Mouse (Mus musculus) hindbrain, embryonic 13.5 days (tissue): ENCODE measurements around the gene Alg12. TPM values are rescaled to one million over a fixed set of nuclear protein-coding genes. Genes with fewer than 3 reads are reported as not detected.
"Not testable (repeated sequence)": the region's sequence is repeated elsewhere in the genome, so short reads cannot be mapped to it uniquely, and the experiment has no call there.

Experiments
- ATAC-seq: fragments of 200-750 bp; cut with Nextera tagmentation; 2 replicates; pipeline ENCODE4 v1.8.0; 2017; ENCODE audit warnings: moderate TSS enrichment; ENCODE audit not compliant: low FRiP score
- H3K27ac ChIP-seq: fragments of 300-500 bp; sonication (generic); 2 replicates; pipeline ENCODE4 v1.5.1; 2015; ENCODE audit warnings: inconsistent platforms, mild to moderate bottlenecking, moderate library complexity
- H3K27me3 ChIP-seq: fragments of 300-500 bp; sonication (generic); 2 replicates; pipeline ENCODE4 v1.6.1; 2015; ENCODE audit warnings: mild to moderate bottlenecking, inconsistent platforms
- H3K36me3 ChIP-seq: fragments of 300-500 bp; sonication (generic); 2 replicates; pipeline ENCODE4 v1.6.1; 2015; ENCODE audit warnings: mild to moderate bottlenecking, inconsistent platforms
- H3K4me1 ChIP-seq: fragments of 300-500 bp; sonication (generic); replicated peaks from 2 replicates; pipeline ENCODE4 v1.6.1; 2015; ENCODE audit warnings: inconsistent platforms
- H3K4me2 ChIP-seq: fragments of 300-500 bp; sonication (generic); 2 replicates; pipeline ENCODE4 v1.6.1; 2015; ENCODE audit warnings: inconsistent platforms, mild to moderate bottlenecking, moderate library complexity
- H3K4me3 ChIP-seq: fragments of 300-500 bp; sonication (generic); 2 replicates; pipeline ENCODE4 v1.5.1; 2015; ENCODE audit warnings: mild to moderate bottlenecking, inconsistent platforms
- H3K9ac ChIP-seq: fragments of 300-500 bp; sonication (generic); 2 replicates; pipeline ENCODE4 v1.6.1; 2015; ENCODE audit warnings: mild to moderate bottlenecking, inconsistent platforms
- H3K9me3 ChIP-seq: fragments of 300-500 bp; sonication (generic); 2 replicates; pipeline ENCODE4 v1.6.1; 2016; ENCODE audit warnings: inconsistent platforms
- WGBS: fragments of 180-500 bp; shearing (Covaris S2); methylation state at CpG from one replicate; pipeline ENCODE4 v1.1.7; 2015; 5-methylcytosine and 5-hydroxymethylcytosine counted together
- polyA plus RNA-seq: library from polyadenylated mRNA; unstranded; fragments of >200 nt; fragmentation: Nextera tagmentation; extraction: Ambion mirVana; gene quantifications from 2 replicates; pipeline ENCODE4 v1.2.1, GENCODE M21; 2015

Alg12 gene
- polyA plus RNA-seq, 1 experiment from 2014 or later = 8.1 TPM

GRCm38 (mm10) chr15:88799950-88800371 is 19.2 kb downstream of the Alg12 start:
- Histone ChIP-seq H3K27me3 (no peaks in the 10 kb centered on the region), H3K4me3 (no peak overlapping the region), H3K27ac (no peak overlapping the region), H3K9ac (no peak overlapping the region), H3K4me1 (no peaks in the 10 kb centered on the region), H3K4me2 (no peak overlapping the region), H3K9me3 (no peaks in the 10 kb centered on the region), H3K36me3 (peaks cover 17% of the 10 kb centered on the region)
- ATAC-seq = no peak
- 90% methylated on average over 11 of the region's 11 CpGs for WGBS

GRCm38 (mm10) chr15:88794729-88795128 is 24.4 kb downstream of the Alg12 start:
- not testable (repeated sequence) for H3K27me3 ChIP-seq, H3K9ac ChIP-seq, H3K4me1 ChIP-seq, H3K27ac ChIP-seq, H3K4me2 ChIP-seq, H3K4me3 ChIP-seq, ATAC-seq, H3K36me3 ChIP-seq, H3K9me3 ChIP-seq
- 89% methylated on average over 5 of the region's 5 CpGs for WGBS

DNA sequence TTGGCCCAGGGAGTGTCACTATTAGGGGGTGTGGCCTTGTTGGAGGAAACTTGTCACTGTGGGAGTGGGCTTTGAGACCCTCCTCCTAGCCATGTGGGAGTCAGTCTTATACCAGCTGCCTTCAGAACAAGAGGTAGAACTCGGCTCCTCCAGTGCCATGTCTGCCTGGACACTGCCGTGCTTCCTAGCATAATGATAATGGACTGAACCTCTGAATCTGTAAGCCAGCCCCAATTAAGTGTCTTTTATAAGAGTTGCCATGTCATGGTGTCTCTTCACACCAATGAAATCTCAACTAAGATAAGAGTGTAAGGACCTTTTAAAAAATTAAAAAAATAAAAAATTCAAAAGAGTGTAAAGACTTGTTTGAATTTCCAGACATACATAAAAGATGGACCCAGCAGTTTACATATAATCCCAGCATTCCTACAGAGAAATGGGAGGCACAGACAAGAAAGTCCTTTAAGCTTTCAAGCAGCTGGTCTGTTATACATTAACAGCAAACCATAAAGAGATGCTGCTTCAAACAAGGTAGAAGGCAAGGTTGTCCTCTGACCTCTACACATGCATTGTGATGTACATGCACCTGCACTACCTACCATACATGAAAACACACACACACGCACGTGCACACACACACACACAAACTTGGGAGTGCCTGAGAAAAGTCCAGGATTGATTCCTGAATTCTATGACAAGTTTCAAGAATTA is 26.8 kb downstream of the Alg12 start:
- Histone ChIP-seq H3K27ac (no peak overlapping the region), H3K4me1 (no peaks in the 10 kb centered on the region), H3K27me3 (no peaks in the 10 kb centered on the region), H3K9me3 (no peaks in the 10 kb centered on the region), H3K36me3 (peaks cover 7% of the 10 kb centered on the region), H3K9ac (no peak overlapping the region), H3K4me3 (no peak overlapping the region), H3K4me2 (no peak overlapping the region)
- no peak for ATAC-seq
- WGBS = 82% methylated on average over 4 of the region's 4 CpGs

DNA sequence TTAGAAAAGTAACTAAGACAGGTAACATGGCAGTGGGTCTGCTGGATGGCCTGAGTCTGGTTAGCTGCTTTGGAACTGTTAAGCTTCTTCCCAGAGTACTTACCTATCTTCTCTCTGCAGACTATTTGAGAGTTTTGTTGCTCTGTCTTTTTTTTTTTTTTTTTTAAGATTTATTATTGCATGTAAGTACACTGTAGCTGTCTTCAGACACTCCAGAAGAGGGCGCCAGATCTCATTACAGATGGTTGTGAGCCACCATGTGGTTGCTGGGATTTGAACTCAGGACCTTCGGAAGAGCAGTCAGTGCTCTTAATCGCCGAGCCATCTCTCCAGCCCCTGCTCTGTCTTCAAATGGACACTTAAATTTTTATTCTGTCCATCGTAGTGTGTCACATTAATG is 44.5 kb downstream of the Alg12 start:
- 85% methylated on average over 5 of the region's 5 CpGs for WGBS
- not testable (repeated sequence) for H3K27ac ChIP-seq, H3K27me3 ChIP-seq, H3K4me1 ChIP-seq, H3K9me3 ChIP-seq, H3K4me2 ChIP-seq, H3K9ac ChIP-seq, H3K4me3 ChIP-seq, ATAC-seq
- peaks cover 54% of the 10 kb centered on the region for H3K36me3 ChIP-seq

DNA sequence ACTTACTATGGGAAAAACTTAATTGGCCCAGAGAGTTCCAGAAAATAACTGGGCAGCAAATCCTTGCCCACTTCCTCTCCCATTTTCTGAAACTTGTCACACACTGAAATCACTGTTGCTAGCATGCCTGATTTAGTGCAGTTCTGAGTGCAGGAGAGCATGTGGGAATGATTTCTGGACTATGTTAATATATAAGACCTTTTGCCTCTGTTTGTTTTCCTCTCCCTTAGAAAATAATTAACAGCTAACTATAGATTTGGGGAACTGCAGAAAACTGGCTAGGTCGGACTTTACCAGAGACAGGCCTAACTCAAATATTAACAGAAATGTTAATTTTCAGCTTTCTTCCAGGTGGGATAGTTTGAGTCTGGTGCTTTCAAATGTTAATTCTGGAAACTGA is 50.6 kb downstream of the Alg12 start:
- ATAC-seq = no peak
- no peak overlapping the region for H3K4me3 ChIP-seq
- no peak overlapping the region for H3K9ac ChIP-seq
- H3K27ac ChIP-seq = no peak overlapping the region
- H3K4me1 ChIP-seq = no peaks in the 10 kb centered on the region
- H3K4me2 ChIP-seq = no peak overlapping the region
- H3K27me3 ChIP-seq = no peaks in the 10 kb centered on the region
- H3K36me3 ChIP-seq = peaks cover 54% of the 10 kb centered on the region
- WGBS = 85% methylated on average over 1 of the region's 1 CpGs
- H3K9me3 ChIP-seq = peaks cover 10% of the 10 kb centered on the region; the same call in 1 of the 2 replicates

DNA sequence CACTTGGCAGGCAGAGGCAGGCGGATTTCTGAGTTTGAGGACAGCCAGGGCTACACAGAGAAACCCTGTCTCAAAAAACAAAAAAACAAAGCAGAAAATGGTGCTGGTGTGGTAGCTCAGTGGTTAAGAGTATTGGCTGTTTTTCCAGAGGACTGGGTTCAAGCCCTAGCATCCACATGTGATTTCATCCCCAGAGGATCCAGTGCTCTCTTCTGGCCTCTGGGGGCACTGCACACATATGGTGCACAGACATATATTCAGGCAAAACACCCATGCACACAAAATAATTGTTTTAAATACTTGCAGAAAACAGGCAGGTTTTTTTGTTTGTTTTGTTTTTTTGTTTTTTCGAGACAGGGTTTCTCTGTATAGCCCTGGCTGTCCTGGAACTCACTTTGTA is 53.0 kb downstream of the Alg12 start:
- H3K4me3 ChIP-seq, H3K9ac ChIP-seq, ATAC-seq, H3K27me3 ChIP-seq, H3K4me1 ChIP-seq, H3K4me2 ChIP-seq, H3K9me3 ChIP-seq, H3K27ac ChIP-seq: not testable (repeated sequence)
- WGBS = 94% methylated on average over 2 of the region's 2 CpGs
- peaks cover 46% of the 10 kb centered on the region for H3K36me3 ChIP-seq

DNA sequence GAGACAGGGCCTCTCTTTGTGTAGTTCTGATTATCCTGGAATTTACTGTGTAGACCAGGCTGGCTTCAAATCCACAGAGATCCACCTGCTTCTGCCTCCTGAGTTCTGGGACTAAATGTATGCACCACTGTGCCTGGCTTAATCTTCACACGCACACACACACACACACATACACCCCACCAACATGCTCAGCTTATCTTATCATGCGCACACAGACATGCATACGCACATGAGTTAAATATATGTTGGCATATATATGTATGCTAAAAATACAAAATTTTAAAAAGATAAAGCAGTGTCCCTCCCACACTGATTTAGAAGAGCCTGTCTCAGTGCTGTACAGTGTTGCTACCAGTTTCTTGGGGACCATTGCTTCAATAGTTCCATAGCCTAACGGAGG is 57.6 kb downstream of the Alg12 start:
- no peak overlapping the region for H3K4me2 ChIP-seq
- H3K4me1 ChIP-seq = no peaks in the 10 kb centered on the region
- no peaks in the 10 kb centered on the region for H3K9me3 ChIP-seq
- H3K36me3 ChIP-seq = peaks cover 64% of the 10 kb centered on the region
- no peak overlapping the region for H3K4me3 ChIP-seq
- H3K27ac ChIP-seq = no peak overlapping the region
- no peak for ATAC-seq
- H3K9ac ChIP-seq = no peak overlapping the region
- 98% methylated on average over 4 of the region's 4 CpGs for WGBS
- no peaks in the 10 kb centered on the region for H3K27me3 ChIP-seq

DNA sequence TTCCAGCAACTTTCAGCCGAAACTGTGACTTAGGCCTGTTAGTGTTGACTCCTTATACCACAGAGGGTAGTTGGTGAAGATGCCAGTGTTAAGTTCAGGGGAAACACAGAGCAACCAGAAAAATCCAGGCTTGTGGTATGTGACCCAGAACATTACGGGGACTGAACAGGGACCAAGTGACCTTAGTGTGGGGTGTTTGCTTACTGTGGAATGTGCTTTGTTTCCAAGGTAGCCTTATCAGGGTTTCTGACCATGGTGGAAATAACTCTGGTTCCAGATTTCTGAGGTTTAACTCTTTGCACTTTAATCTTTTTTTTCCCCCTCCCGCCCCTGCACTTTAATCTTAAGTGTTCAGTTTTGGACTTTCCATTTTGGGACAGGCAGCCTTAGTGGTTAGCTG is 61.1 kb downstream of the Alg12 start:
- Histone ChIP-seq H3K36me3 (peaks cover 52% of the 10 kb centered on the region), H3K9me3 (no peaks in the 10 kb centered on the region), H3K4me1 (peaks cover 22% of the 10 kb centered on the region), H3K27ac (no peak overlapping the region), H3K27me3 (no peaks in the 10 kb centered on the region), H3K9ac (no peak overlapping the region), H3K4me2 (no peak overlapping the region), H3K4me3 (no peak overlapping the region)
- 92% methylated on average over 3 of the region's 3 CpGs for WGBS
- ATAC-seq = no peak

- H3K27me3 ChIP-seq = no peaks in the 10 kb centered on the region
- no peak overlapping the region for H3K9ac ChIP-seq
- no peak overlapping the region for H3K4me2 ChIP-seq
- WGBS = 97% methylated on average over 18 of the region's 18 CpGs
- peaks cover 36% of the 10 kb centered on the region for H3K36me3 ChIP-seq
- no peak overlapping the region for H3K27ac ChIP-seq
- no peak for ATAC-seq
- H3K4me1 ChIP-seq = peaks cover 28% of the 10 kb centered on the region
- H3K4me3 ChIP-seq = no peak overlapping the region
- H3K9me3 ChIP-seq = no peaks in the 10 kb centered on the region
Observed at GRCm38 (mm10) chr15:88755761-88756160, 63.4 kb downstream of the Alg12 start.

Other genes starting within 250 kb of the Alg12 start
- not detected in 2 replicates for gene Zdhhc25, start 219.0 kb downstream of the Alg12 start, polyA plus RNA-seq
- 23.2 and 25.4 TPM in 2 replicates for gene Brd1, start 85.1 kb downstream of the Alg12 start, polyA plus RNA-seq
- 22.3 and 22.8 TPM in 2 replicates for gene Zbed4, start 67.7 kb downstream of the Alg12 start, polyA plus RNA-seq
- 57.1 and 60.0 TPM in 2 replicates for gene Creld2, start 328 bp upstream of the Alg12 start, polyA plus RNA-seq
- gene Pim3, start 42.9 kb upstream of the Alg12 start, polyA plus RNA-seq = 45.6 and 47.2 TPM in 2 replicates
- gene Ttll8, start 135.1 kb upstream of the Alg12 start, polyA plus RNA-seq = not detected in 2 replicates
- 8.2 and 11.8 TPM in 2 replicates for gene Mlc1, start 159.7 kb upstream of the Alg12 start, polyA plus RNA-seq
- gene Mov10l1, start 163.6 kb upstream of the Alg12 start, polyA plus RNA-seq = not detected in 2 replicates
- 3.8 and 4.1 TPM in 2 replicates for gene Panx2, start 240.4 kb upstream of the Alg12 start, polyA plus RNA-seq